Mouse (Mus musculus) MEL (cell line): ENCODE results near the gene P2rx4. TPM values are rescaled to one million over a fixed set of nuclear protein-coding genes. Genes with fewer than 3 reads are reported as not detected.

Experiments
- DNase-seq: peaks from one replicate; pipeline ENCODE4 v3.0.0; 2011; ENCODE audit warnings: low read depth, low spot score
- H3K27ac ChIP-seq: 2 replicates; pipeline ENCODE4 v1.5.1; 2012; ENCODE audit warnings: low read depth, mild to moderate bottlenecking, control low read depth, low read length, moderate library complexity; ENCODE audit not compliant: control insufficient read depth
- H3K27me3 ChIP-seq, 2 experiments: fragments of 150-350 bp in 1 of 2; sonication (generic) in 1 of 2; 2 replicates each; pipeline ENCODE4 v1.6.1; 2012; ENCODE audit warnings: low read length in 2 of 2, mild to moderate bottlenecking in 2 of 2, improper control_type of control experiment in 1 of 2, moderate library complexity in 1 of 2; ENCODE audit not compliant: insufficient read depth in 2 of 2, control insufficient read depth in 1 of 2
- H3K36me3 ChIP-seq, 2 experiments: 2 replicates each; pipeline ENCODE4 v1.6.1; 2012 to 2014; ENCODE audit warnings: low read length in 2 of 2, improper control_type of control experiment in 1 of 2, inconsistent platforms in 1 of 2, mild to moderate bottlenecking in 1 of 2; ENCODE audit not compliant: insufficient read depth in 2 of 2, control insufficient read depth in 1 of 2
- H3K4me1 ChIP-seq, 2 experiments: fragments of 150-350 bp in 1 of 2; sonication (generic) in 1 of 2; 2 replicates each; pipeline ENCODE4 v1.6.1; 2012; ENCODE audit warnings: low read length in 2 of 2, improper control_type of control experiment in 1 of 2, mild to moderate bottlenecking in 1 of 2; ENCODE audit not compliant: insufficient read depth in 2 of 2, control insufficient read depth in 1 of 2
- H3K4me3 ChIP-seq, 2 experiments: fragments of 150-350 bp in 1 of 2; sonication (generic) in 1 of 2; 2 replicates each; pipeline ENCODE4 v1.5.1; 2012; ENCODE audit warnings: low read depth in 2 of 2, low read length in 2 of 2, mild to moderate bottlenecking in 2 of 2, moderate library complexity in 2 of 2, control low read depth in 1 of 2, improper control_type of control experiment in 1 of 2; ENCODE audit not compliant: control insufficient read depth in 1 of 2, insufficient read depth in 1 of 2
- H3K79me2 ChIP-seq: 2 replicates; pipeline ENCODE4 v1.6.1; 2012; ENCODE audit warnings: mild to moderate bottlenecking, low read length, moderate library complexity; ENCODE audit not compliant: control insufficient read depth, poor library complexity, insufficient read depth
- H3K9ac ChIP-seq: 2 replicates; pipeline ENCODE4 v1.6.1; 2012; ENCODE audit warnings: low read depth, mild to moderate bottlenecking, control low read depth, low read length, moderate library complexity; ENCODE audit not compliant: control insufficient read depth, poor library complexity, severe bottlenecking
- H3K9me3 ChIP-seq: fragments of 150-350 bp; sonication (generic); replicated peaks from 2 replicates; pipeline ENCODE4 v1.6.1; 2012; ENCODE audit warnings: mild to moderate bottlenecking, low read length, improper control_type of control experiment, moderate library complexity; ENCODE audit not compliant: insufficient read depth
- CHD1 ChIP-seq: IDR thresholded peaks from 2 replicates; pipeline ENCODE4 v1.6.1; 2012; ENCODE audit warnings: low read depth, mild to moderate bottlenecking, inconsistent platforms, low read length, improper control_type of control experiment
- CHD2 ChIP-seq: IDR thresholded peaks from 2 replicates; pipeline ENCODE4 v1.6.1; 2011; ENCODE audit warnings: low read length, improper control_type of control experiment
- CTCF ChIP-seq, 3 experiments: IDR thresholded peaks in 2 of 3; conservative IDR thresholded peaks in 1 of 3; 2 replicates each; pipeline ENCODE4 v1.5.1; 2011 to 2012; ENCODE audit warnings: low read length in 3 of 3, low read depth in 2 of 3, mild to moderate bottlenecking in 2 of 3, improper control_type of control experiment in 1 of 3, inconsistent platforms in 1 of 3, mixed read lengths in 1 of 3, moderate library complexity in 1 of 3; ENCODE audit not compliant: control insufficient read depth in 1 of 3, insufficient read depth in 1 of 3, poor library complexity in 1 of 3, severe bottlenecking in 1 of 3
- ETS1 ChIP-seq: IDR thresholded peaks from 2 replicates; pipeline ENCODE4 v1.6.1; 2012; ENCODE audit warnings: low read depth, mild to moderate bottlenecking, inconsistent platforms, low read length, improper control_type of control experiment, moderate library complexity
- GATA1 ChIP-seq: IDR thresholded peaks from 2 replicates; pipeline ENCODE4 v1.6.1; 2011; ENCODE audit warnings: low read depth, low read length, improper control_type of control experiment
- HCFC1 ChIP-seq: IDR thresholded peaks from 2 replicates; pipeline ENCODE4 v1.6.1; 2012; ENCODE audit warnings: low read depth, mild to moderate bottlenecking, inconsistent platforms, low read length, improper control_type of control experiment, moderate library complexity
- MAFK ChIP-seq: IDR thresholded peaks from 2 replicates; pipeline ENCODE4 v1.6.1; 2011; ENCODE audit warnings: low read depth, mild to moderate bottlenecking, low read length, improper control_type of control experiment, borderline replicate concordance
- MAX ChIP-seq: IDR thresholded peaks from 2 replicates; pipeline ENCODE4 v1.6.1; 2011; ENCODE audit warnings: low read length, improper control_type of control experiment
- MAZ ChIP-seq: IDR thresholded peaks from 2 replicates; pipeline ENCODE4 v1.6.1; 2012; ENCODE audit warnings: low read depth, mild to moderate bottlenecking, inconsistent platforms, low read length, improper control_type of control experiment
- NELFE ChIP-seq: IDR thresholded peaks from 2 replicates; pipeline ENCODE4 v1.6.1; 2011; ENCODE audit warnings: low read depth, low read length, improper control_type of control experiment
- NRF1 ChIP-seq: IDR thresholded peaks from 2 replicates; pipeline ENCODE4 v1.6.1; 2014; ENCODE audit warnings: low read depth, mild to moderate bottlenecking, inconsistent platforms, low read length, improper control_type of control experiment, moderate library complexity; ENCODE audit not compliant: poor library complexity, insufficient read depth, severe bottlenecking
- POLR2AphosphoS5 ChIP-seq: IDR thresholded peaks from 2 replicates; pipeline ENCODE4 v1.6.1; 2012; ENCODE audit warnings: low read depth, borderline replicate concordance, mild to moderate bottlenecking, inconsistent platforms, low read length, moderate library complexity, mixed read lengths
- RAD21 ChIP-seq: IDR thresholded peaks from 2 replicates; pipeline ENCODE4 v1.6.1; 2011; ENCODE audit warnings: mild to moderate bottlenecking, low read depth, low read length, improper control_type of control experiment
- SIN3A ChIP-seq: IDR thresholded peaks from 2 replicates; pipeline ENCODE4 v1.6.1; 2012; ENCODE audit warnings: low read length, improper control_type of control experiment, inconsistent platforms
- TAL1 ChIP-seq: IDR thresholded peaks from 2 replicates; pipeline ENCODE4 v1.6.1; 2012; ENCODE audit warnings: mild to moderate bottlenecking, inconsistent platforms, low read length, moderate library complexity, mixed read lengths
- TBP ChIP-seq: IDR thresholded peaks from 2 replicates; pipeline ENCODE4 v1.8.0; 2011; ENCODE audit warnings: low read depth, low read length, improper control_type of control experiment
- TCF12 ChIP-seq: IDR thresholded peaks from 2 replicates; pipeline ENCODE4 v1.6.1; 2014; ENCODE audit warnings: low read depth, mild to moderate bottlenecking, inconsistent platforms, low read length, improper control_type of control experiment, moderate library complexity
- USF1 ChIP-seq: IDR thresholded peaks from 2 replicates; pipeline ENCODE4 v1.6.1; 2014; ENCODE audit warnings: low read depth, mild to moderate bottlenecking, inconsistent platforms, low read length, improper control_type of control experiment, moderate library complexity
- USF2 ChIP-seq, 2 experiments: IDR thresholded peaks; 2 replicates each; pipeline ENCODE4 v1.6.1; 2011 to 2012; ENCODE audit warnings: improper control_type of control experiment in 2 of 2, low read length in 2 of 2, borderline replicate concordance in 1 of 2, inconsistent platforms in 1 of 2, low read depth in 1 of 2, mild to moderate bottlenecking in 1 of 2; ENCODE audit not compliant: insufficient read depth in 1 of 2
- ZMIZ1 ChIP-seq: IDR thresholded peaks from 2 replicates; pipeline ENCODE4 v1.6.1; 2012; ENCODE audit warnings: low read depth, mild to moderate bottlenecking, inconsistent platforms, low read length, improper control_type of control experiment, moderate library complexity
- ZNF384 ChIP-seq: IDR thresholded peaks from 2 replicates; pipeline ENCODE4 v1.6.1; 2012; ENCODE audit warnings: low read depth, mild to moderate bottlenecking, inconsistent platforms, low read length, improper control_type of control experiment
- polyA plus RNA-seq, 2 experiments: library from polyadenylated mRNA; stranded (reverse) in 1 of 2; unstranded in 1 of 2; fragments of >175 nt in 1 of 2; fragments of >200 nt in 1 of 2; gene quantifications; 2 replicates each; pipeline versions ENCODE4 v1.2.1 to v1.2.4; 2012; ENCODE audit warnings: low replicate concordance in 2 of 2, low read depth in 1 of 2; ENCODE audit not compliant: insufficient read length in 2 of 2, insufficient read depth in 1 of 2, missing spikeins in 1 of 2
- total RNA-seq: library from RNA; depleted of rRNA; stranded (reverse); fragments of 300-350 nt; gene quantifications from 2 replicates; pipeline ENCODE4 v1.2.3, GENCODE M21; 2012

P2rx4 gene
- total and polyA plus RNA-seq, 3 experiments = 15.2 to 30.9 TPM; not detected in 1

- no peak for TF ChIP-seq USF1
- no peak for TF ChIP-seq TBP
- no peak for TF ChIP-seq TCF12
- TF ChIP-seq MAFK = no peak
- no peak for TF ChIP-seq TAL1
- TF ChIP-seq HCFC1 = no peak
- TF ChIP-seq SIN3A = no peak
- no peak for TF ChIP-seq CHD1
- TF ChIP-seq NELFE = no peak
- TF ChIP-seq NRF1 = no peak
- TF ChIP-seq ZMIZ1 = no peak
- TF ChIP-seq USF2 (IDR thresholded peaks at IDR 0.05; ENCODE audit: borderline replicate concordance in 1 of 2, insufficient read depth in 1 of 2, low read depth in 1 of 2, low read length in 2 of 2) = no peak
- TF ChIP-seq MAZ = no peak
- no peak for TF ChIP-seq ZNF384
- TF ChIP-seq, all 39 proteins: peak for 0
- peaks cover 13 to 25% of the 10 kb centered on the region in 2 experiments for H3K36me3 ChIP-seq
Measured at GRCm38 (mm10) chr5:122672298-122672697, 35.0 kb upstream of the P2rx4 start.

GRCm38 (mm10) chr5:122676002-122676401 is 31.3 kb upstream of the P2rx4 start:
- Histone ChIP-seq H3K4me3 (no peak overlapping the region), H3K27me3 (no peaks in the 10 kb centered on the region), H3K4me1 (peaks cover 4 to 5% of the 10 kb centered on the region in 2 experiments; a peak in 2 of 4 replicates), H3K9ac (no peak overlapping the region), H3K27ac (no peak overlapping the region), H3K36me3 (peaks cover 5 to 10% of the 10 kb centered on the region in 2 experiments), H3K79me2 (no peaks in the 10 kb centered on the region), H3K9me3 (no peaks in the 10 kb centered on the region)
- TF ChIP-seq POLR2AphosphoS5 = no peak
- no peak for TF ChIP-seq CHD2
- TF ChIP-seq CTCF (IDR thresholded peaks at IDR 0.05 in 2 of 3, conservative IDR thresholded peaks at IDR 0.05 in 1 of 3; ENCODE audit: control insufficient read depth in 1 of 3, insufficient read depth in 1 of 3, low read depth in 2 of 3, low read length in 3 of 3, poor library complexity in 1 of 3, severe bottlenecking in 1 of 3) = no peak
- no peak for TF ChIP-seq MAFK
- TF ChIP-seq MAX = no peak
- no peak for TF ChIP-seq USF2 (IDR thresholded peaks at IDR 0.05; ENCODE audit: borderline replicate concordance in 1 of 2, insufficient read depth in 1 of 2, low read depth in 1 of 2, low read length in 2 of 2)
- TF ChIP-seq TCF12 = no peak
- TF ChIP-seq GATA1 = no peak
- TF ChIP-seq HCFC1 = no peak
- no peak for TF ChIP-seq TBP
- TF ChIP-seq ETS1 = no peak
- no peak for TF ChIP-seq RAD21
- DNase-seq = no peak

More at GRCm38 (mm10) chr5:122672298-122672697, 35.0 kb upstream of the P2rx4 start:
- DNase-seq = no peak
- Histone ChIP-seq H3K9me3 (no peaks in the 10 kb centered on the region), H3K4me3 (no peak overlapping the region), H3K79me2 (no peaks in the 10 kb centered on the region), H3K27ac (no peak overlapping the region), H3K27me3 (no peaks in the 10 kb centered on the region), H3K4me1 (peaks cover 11 to 17% of the 10 kb centered on the region in 2 experiments; a peak in 3 of 4 replicates), H3K9ac (no peak overlapping the region)
